Mouse (Mus musculus) inflammation-experienced regulatory T-cells, adult 6 months (primary cell): ENCODE results near the gene Reln. TPM values are rescaled to one million over a fixed set of nuclear protein-coding genes. Genes with fewer than 3 reads are reported as not detected.

ENCODE experiments used
- ATAC-seq: one replicate; pipeline ENCODE4 v1.8.0; 2017
- polyA plus RNA-seq, 3 experiments: library from polyadenylated mRNA; unstranded; fragments of 100-300 nt; shearing (Covaris generic); gene quantifications; one replicate each; pipeline ENCODE4 v1.2.1; 2017

Reln gene
- polyA plus RNA-seq, 3 experiments from 2014 or later = 0.09 TPM; not detected in 2

DNA sequence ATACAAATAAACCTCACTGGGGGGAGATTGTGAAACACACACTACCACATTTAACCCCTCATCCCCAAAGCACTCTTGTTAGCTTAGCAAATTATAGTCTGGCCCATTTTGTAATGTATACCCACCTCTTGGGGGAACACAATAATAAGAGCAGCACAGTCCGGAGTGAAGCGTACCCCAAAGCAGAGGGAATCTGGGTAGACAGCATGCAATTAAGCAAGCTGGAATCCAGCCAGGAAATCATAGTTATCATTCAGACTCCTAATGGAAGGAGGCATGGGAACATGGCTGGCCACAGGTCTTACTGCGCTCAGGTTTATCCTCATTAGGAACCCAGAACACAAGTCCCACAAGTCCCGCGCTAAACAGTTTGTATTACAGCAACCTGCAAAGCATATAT lies 249.5 kb downstream of the Reln start:
- ATAC-seq = no peak

DNA sequence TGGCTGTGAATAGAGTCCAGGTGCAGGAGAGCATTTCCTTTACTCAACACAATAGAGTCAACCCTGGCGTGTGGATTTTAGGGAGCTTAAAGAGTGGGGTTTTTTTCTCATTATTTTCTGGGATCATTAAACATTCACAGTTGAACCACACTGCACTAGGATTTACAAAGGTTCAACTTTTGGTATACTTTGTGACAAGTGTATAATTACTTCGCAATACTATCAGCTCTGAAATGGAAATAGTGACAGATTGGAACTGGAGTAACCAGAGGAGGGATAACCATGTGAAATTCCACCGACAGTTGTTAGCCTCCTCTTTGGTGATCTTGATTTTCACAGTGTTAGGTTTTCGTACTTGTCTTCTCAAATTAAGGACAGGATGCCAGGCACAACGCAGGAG lies 250.5 kb downstream of the Reln start:
- no peak for ATAC-seq

DNA sequence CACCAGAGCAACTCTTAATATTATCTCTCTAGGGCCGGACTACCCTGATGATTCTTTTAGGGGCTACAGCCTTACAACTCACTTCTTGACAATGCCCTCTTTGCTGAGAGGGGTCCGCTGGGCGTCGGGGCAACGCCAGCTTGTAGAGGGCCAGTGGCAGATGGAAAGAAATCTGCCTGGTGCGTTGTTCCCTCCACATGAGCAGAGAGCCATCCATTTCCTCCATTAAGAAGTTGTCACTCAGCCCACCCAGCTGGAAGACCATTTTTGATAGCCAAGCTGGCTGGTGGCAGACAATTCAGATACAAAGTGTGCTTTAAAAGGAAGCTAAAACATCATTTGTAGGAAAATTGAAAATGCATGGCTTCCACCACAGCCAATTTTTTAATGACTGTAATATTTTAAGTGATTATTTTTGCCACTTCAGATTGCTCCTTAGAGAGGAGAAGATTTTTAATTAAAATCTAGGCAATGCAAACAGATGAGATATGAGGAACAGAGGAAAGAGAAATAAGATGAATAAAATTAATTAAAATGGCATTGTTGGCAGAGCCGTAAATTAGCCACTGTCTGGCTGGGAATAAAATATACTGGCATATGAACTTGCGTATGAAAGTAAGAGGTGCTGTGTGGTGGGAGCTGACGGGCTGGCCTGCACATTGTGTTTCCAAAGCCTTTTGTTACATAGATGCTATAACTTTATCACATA lies 251.2 kb downstream of the Reln start:
- ATAC-seq = no peak

DNA sequence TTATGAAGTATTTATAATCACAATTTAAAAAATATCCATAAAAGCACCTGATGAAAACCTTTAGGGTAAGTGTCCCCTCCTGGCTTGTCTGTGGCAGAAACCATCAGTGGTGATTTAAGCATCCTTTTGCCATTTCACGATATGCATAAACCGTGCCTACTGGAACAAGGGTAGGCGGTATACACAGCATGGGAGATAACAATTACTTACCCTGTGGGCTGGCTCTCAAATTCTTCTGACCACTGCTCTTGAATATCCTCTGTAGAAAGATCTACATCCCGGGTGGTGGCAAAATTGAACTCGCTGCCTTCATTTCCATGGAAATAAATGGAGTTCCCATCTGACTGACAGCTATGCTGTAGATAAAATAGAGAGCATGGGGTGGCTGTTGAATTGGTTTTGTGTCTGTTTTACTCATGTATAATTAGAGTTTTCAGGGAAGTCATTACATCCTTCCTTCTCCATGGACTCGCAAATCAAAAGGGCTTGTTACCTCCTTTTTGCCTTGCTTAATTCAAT lies 264.0 kb downstream of the Reln start:
- ATAC-seq = no peak

DNA sequence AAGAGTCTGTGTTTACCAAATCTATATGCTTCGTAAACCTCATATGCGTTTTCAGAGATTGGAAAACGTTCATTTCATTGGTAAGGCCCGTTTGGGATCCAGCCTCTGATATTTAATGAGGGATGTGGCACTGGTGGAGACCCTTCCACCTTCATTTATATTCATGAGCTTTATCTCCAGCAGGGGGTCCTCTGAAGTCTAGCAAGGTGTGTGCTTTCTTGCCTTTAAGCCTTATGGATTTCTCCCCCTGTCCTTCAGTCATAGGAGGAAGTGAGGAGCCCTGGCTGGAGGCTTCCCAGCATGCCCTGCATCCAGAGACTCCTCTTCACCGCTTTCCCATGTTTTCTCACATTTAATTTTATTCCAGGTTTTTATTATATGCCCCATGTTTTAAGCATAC lies 269.5 kb downstream of the Reln start:
- ATAC-seq = no peak

DNA sequence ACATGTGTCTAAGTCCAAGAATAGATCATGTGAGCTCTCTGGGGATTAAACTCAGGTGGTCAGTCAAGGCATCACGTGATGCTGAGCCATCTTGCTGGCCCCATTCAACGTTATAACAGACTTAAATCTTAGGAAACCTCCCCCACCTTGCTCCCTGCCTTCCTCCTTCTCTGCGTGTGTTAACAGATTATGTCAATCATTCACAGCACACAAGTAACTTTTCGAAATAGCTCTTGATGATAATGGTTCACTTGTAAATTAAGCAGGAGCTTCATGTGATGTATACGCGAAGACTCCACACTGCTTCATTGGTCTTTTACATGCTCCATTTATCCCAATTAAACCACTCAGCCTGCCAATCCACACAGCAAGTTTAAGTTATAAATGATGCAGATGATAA lies 271.9 kb downstream of the Reln start:
- no peak for ATAC-seq

DNA sequence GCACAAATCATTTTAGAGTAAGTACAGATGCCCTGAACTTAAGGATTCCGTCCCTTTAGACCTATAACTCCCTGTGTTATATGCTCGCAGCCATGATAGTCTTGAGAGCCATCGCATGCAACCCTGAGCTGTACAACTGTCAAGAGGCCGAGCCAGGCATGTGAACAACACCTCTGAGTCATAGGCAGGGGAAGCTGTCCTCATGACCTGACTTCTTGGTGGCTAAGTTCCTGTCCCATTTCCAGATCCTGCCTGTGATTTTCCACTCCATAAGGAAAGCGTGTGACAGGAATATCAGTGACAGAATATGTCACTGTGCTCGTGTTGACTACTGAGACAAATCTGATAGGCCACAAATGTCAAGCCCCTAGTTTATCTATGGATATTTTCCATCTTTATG lies 285.3 kb downstream of the Reln start:
- ATAC-seq = no peak

DNA sequence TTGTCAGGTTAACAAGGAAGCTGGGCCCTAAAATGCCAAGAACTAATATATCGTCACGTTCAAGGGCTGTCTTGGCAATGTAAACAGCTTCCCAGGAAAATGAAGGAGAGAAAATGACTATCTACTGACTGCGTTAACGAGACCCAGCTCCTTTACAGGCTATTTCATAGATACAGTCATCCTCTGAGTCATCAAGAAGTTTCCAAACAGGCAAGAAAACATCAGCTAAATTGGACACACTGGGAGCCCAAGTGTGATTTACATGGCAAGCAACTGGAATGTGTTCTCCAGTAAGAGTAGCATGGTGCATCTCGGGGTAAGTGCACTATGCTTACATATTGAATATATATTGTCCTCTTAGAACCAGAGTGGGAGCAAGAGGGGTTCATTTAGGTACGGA lies 302.7 kb downstream of the Reln start:
- ATAC-seq = no peak

DNA sequence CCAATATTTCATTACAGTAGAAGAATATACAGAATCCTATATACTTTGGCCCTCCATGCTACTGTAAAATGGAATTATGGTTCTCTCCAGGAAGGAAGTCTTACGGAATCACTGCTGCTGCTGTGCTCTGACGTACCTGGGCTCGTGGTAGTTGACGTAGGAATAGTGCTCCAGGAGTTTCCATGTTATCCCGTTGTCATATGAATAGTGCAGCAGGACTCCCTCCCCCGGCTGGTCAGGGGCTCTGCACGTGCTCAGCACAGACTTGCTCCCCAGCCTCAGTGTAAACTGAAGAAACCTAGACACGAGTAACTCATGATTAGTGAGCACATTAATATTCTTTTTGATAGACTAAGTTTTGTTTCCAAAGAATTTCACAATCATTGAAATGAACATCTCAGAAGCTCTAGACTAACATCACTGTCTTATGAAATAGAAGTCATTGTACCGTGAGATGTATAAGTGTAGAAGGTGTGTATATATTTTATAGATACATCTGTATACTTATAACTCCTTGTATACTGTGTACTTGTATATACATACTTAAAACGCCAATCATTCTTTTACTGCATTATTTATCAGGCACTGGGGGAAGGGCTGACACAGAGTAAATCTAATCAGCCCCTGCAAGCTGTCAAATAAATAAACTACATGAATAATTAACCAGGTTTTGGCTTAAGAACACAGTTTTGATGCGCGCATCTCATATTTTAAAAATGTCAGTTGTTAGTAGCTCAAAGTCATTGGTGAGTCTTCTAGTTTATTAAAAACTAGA lies 304.9 kb downstream of the Reln start:
- no peak for ATAC-seq

DNA sequence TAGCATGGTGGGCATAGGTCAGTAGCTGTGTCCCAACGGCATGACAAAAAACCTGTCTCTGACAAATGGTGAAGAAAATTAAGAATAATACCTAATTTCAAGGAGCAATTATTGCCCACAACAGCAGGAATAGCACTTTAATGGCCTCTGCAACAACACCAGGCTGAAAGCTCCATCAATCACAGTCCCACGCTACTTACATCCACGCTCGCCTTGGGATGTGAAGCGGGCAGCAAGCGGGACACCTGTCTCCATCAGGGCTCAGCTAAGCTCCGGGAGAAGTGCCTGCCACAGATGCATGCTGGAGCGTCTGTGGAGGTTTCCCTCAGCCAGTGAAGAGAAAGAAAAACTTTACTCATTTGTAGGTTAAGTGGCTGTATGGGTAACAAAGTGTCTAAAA lies 309.3 kb downstream of the Reln start:
- ATAC-seq = no peak

DNA sequence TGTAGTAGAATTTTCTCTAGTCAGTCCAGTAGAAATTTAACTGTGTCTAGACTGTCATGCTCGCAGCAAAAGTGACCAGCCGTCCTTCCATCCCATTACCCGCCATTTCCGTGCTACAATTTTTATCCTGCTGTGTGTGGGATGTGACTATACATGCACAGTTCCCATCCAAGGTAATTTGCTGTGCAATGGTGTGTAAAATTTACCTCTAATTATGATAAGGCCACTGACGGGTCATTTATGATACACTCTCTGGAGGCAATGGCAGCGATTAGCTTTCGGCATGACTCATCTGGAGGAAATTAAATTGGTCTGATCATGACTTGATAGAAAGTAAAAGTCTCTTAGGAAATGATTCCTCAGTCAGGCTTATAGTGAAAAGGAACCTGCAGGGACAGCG lies 311.5 kb downstream of the Reln start:
- no peak for ATAC-seq

DNA sequence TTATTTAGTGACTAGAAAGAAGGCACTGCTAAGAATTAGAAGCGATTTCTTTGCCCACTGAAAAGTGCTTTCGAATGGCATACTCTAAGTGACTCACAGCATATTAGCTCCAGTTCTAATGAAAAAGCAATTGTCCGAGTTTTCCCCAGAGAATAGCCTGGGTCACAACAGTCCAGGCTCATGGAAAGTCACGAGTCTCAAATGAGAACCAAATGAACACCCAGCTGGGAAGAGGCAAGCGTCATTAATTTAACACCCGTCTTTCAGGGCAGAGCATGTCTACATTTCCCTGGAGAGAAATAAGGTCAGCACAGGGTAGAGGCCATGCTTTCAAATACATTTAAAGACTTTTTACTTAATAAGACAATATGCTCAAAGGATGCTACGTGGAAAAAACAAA lies 312.8 kb downstream of the Reln start:
- ATAC-seq = no peak

DNA sequence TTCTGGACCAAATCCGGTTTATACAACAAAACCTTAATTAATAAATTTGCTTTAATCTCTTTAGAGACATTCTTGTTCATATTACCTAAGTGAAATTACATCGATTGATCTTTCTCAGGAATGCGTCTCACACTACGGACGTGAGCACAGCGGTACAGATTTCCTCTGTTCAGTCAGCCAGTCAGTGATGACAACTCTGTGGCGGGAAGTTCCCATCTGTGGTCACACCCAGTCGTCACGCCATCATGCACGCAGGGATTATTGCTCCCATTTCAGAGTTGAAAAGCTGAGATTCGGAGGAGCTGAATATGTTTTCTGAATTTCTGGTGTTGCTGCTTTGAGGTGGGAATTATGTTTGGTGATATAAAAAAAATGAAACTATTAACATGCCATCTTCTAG lies 316.1 kb downstream of the Reln start:
- no peak for ATAC-seq

DNA sequence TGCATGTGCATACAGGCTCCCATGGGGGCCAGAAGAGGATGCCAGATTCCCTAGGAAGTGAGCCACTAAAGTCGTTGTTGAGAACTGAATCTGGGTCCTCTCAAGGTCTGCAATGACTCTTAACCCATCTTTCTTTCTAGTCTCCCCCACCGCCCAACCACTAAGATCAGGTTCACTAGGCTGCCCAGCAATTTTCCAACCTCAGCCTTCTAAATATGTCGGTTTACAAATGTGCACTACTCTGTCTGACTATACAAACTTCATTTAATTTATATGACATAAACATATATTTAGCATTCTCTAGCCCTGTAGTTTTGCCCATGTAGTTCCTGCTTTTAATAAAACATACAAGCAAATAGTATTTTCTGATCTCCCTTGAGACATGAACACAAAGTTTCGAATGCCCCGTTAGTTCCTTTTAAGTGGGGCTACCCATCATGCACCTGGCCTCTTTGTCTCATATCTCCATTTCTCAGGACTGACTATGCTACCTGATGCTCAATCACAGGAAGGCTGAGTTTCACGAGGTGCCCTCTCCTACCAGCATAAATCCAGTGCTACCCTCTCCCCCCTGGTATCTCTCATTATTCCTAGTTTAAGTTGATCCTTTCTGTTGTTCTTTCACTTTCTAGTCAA lies 317.1 kb downstream of the Reln start:
- no peak for ATAC-seq

DNA sequence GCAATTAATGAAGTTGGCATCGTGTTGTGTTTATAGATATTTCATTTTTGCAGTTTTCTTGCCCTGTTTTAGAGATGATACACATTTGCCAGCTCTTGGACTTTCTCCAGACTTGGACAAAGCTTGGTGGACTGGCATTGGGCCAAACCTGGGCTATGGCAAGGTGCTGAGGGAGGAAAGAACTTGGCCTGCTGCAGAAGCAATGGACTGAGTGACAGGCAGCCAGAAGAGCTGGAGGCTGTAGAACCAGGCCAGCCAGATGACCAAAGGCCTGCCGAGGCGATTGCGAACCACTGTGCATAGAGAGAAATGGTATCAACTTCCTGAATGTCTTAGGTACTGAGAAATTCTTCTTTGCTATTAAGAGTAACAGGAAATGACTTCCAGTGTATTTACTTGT lies 318.8 kb downstream of the Reln start:
- ATAC-seq = no peak

DNA sequence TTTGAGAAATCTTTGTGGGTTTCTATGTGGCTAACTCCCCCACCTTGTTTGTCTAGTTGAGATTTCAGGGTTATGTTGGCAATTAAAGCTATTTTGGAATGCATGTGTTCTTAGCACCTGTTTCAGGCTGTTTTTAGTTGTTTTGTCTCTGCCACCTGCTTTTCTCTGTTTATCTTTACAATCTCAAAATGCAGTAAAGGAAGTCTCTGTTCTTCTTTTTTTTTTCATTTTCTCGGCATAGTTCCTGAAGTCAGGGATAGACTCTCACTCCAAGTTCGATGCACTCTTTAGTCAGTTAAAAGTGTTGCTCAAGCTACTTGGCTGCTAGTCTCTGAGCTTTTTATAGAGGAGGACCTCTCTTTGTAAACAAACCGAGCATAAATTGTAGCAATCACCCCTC lies 320.4 kb downstream of the Reln start:
- no peak for ATAC-seq

DNA sequence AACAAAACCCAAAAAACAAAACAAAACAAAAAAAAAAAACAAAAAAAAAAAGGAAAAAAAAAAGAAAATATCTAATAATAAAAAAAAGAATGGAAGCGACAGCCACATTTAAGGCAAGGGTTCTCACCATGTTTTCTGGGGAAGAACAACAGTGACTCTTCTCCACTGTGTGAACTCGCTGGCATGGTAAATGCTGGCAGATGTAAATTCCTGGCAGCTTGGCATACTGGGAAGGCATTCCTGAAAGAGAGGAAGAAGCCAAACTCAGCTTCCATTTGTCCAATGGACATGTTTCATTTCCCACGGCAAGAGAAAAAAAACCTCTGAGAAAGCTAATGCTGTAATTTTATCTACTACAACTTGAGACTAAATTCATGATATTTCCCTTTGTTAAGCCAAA lies 326.6 kb downstream of the Reln start:
- ATAC-seq = no peak

DNA sequence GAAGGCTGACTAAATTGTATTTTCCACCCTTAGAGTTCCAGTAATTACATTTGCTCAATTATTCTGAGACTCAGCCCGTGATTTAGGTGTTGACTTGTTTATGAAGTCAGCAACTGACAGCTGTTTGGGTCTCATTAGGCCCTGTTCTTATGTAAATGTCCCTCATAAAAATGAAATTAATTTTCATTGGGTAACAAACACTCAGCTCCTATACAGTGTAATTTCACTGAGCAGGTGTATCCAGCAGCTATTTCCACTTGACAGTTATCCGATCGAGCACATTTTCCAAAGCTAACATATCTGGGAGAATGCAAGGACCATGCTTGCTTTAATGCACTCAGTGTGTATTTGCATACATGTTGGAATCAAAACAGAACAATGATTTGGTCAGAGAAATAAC lies 330.0 kb downstream of the Reln start:
- ATAC-seq = no peak

DNA sequence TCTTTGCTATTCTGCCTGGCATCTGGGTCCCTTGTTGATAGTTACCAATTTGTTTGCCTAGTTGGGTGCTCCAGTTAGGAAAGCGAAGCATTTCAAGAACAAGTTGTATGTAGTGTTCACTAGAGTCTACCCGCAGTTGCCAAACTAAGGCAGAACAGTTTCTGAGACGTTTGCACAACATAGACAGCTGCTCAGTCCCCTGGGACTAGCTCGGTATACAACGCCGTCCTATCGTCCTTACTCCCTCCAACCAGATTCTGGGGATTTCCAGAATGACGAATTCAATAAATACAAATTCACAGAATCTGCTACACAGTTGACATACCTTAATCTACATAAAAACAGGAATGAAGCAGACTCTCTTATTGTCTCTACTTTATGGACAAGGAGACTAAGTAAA lies 335.4 kb downstream of the Reln start:
- ATAC-seq = no peak

DNA sequence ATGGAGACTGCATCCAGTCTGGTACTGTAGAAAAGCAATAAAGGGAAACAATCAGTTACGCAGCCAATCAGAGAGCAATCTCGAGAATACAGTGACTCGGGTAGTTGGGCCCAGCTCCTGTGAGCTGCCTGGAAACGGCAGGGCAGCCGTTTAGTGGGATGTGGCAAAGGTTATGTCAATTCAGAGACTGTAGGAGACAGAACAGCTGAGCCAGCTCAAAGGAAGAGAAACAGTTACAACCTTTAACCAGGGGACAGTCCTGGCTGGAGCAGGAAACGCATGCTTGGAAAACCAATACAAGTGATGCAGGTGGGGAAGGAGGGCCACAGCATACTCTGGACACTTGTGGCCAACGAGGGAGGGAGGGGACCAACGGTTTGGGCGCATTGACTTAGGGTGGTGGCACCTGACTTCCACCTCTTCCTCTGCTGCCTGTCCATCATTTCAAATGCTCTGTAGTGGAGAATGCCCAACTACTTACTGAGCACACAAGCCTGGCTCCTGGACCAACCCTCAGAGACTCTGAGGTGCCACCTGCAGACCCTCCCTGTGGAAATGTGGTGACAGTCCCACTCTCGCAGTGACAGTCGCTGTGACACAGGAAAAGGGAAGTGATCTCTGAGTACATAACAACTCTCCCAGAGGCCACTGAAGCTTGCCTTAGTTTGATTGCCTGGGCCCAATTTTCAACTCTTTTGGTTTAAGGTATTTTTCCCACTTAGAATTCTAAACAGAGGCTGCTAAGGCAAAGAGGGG lies 337.0 kb downstream of the Reln start:
- no peak for ATAC-seq

DNA sequence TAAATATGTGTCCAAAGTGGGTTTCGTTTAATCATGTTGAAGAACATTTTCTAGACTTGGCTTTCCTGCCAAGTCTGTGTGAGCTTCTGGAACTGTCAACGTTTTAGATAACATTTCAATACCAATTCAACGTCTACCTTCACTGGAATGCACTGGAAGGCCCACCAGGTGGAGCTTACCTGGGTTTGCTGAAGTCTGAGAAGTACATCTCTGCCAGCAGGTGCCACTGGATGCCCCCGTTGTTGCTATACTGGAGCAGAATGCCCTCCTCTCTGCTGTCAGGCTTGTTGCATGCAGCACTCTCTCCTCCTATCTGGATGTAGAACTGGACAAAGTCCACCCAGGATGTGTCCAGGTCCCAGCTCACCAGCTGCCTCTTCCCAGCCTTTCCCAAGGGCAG lies 340.6 kb downstream of the Reln start:
- no peak for ATAC-seq

DNA sequence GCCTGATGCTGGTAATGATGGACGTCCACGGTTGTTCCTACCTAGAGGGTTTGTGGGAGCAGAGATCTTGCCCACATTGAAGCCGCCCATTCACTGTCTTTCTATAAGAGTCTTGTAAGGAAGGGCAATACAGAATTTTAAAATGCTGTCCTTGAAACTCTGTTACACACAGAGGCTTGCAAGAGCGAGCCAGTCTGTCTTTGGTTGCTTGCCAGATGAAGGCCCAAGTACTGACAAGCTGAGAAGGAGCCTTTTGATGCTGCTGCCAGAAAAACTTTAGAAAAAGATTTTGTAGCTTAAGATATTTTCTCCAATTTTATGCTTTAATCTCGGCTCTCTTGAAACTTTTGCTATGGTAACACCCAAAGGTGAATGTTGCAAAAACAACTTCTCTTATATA lies 356.8 kb downstream of the Reln start:
- ATAC-seq = no peak

DNA sequence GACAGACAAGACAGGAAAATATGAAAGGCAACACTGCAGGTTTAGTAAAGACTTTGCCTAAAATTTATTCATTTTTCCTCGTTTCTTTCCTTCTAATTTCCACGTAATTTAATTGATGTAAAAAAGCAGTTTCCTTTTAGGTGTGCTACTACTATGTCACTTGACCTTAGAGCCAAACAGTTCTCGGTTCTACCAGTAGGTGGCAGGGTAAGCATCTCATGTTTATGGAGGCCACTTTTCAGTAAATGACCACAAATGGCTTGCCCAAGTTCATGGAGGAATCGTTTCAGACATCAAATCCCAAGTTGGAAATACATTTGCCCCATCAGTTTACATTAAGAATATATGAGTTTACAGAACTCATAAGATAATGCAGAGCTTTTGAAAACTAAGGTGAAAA lies 358.2 kb downstream of the Reln start:
- ATAC-seq = no peak
